Mouse (Mus musculus): ENCODE results near the gene Nr2f1.
"Not testable (repeated sequence)": the region's sequence is repeated elsewhere in the genome, so short reads cannot be mapped to it uniquely, and the experiment has no call there.

Nr2f1 gene

GRCm38 (mm10) chr13:78199642-78200160 lies at the start of gene Nr2f1:
Nr2f1 (minus strand) TSS chr13:78199757.
- DNase-seq (ENCODE audit: low spot score), result no peak

GRCm38 (mm10) chr13:78221680-78222079 lies 22.1 kb upstream of the Nr2f1 start:
- DNase-seq (ENCODE audit: low spot score), result no peak

- not testable (repeated sequence) for DNase-seq (ENCODE audit: low spot score)
Observed at GRCm38 (mm10) chr13:78220238-78220637, 20.7 kb upstream of the Nr2f1 start.

GRCm38 (mm10) chr13:78215223-78215622 lies 15.7 kb upstream of the Nr2f1 start:
- DNase-seq (ENCODE audit: low spot score), result no peak

GRCm38 (mm10) chr13:78213155-78213554 lies 13.6 kb upstream of the Nr2f1 start:
- DNase-seq (ENCODE audit: low spot score), result no peak

- no peak for DNase-seq (ENCODE audit: low spot score)
Observed at GRCm38 (mm10) chr13:78212111-78212510, 12.6 kb upstream of the Nr2f1 start.

GRCm38 (mm10) chr13:78211231-78212010 lies 11.9 kb upstream of the Nr2f1 start:
- DNase-seq (ENCODE audit: low spot score), result no peak

- no peak for DNase-seq (ENCODE audit: low spot score)
Observed at GRCm38 (mm10) chr13:78210748-78211089, 11.2 kb upstream of the Nr2f1 start.

- DNase-seq (ENCODE audit: low spot score), result no peak
Observed at GRCm38 (mm10) chr13:78210029-78210747, 10.6 kb upstream of the Nr2f1 start.

GRCm38 (mm10) chr13:78209611-78210028 lies 10.1 kb upstream of the Nr2f1 start:
- DNase-seq (ENCODE audit: low spot score), result no peak

GRCm38 (mm10) chr13:78208689-78209410 lies 9.3 kb upstream of the Nr2f1 start:
- no peak for DNase-seq (ENCODE audit: low spot score)

GRCm38 (mm10) chr13:78207796-78208645 lies 8.5 kb upstream of the Nr2f1 start:
- no peak for DNase-seq (ENCODE audit: low spot score)

GRCm38 (mm10) chr13:78206891-78207430 lies 7.4 kb upstream of the Nr2f1 start:
- no peak for DNase-seq (ENCODE audit: low spot score)

- DNase-seq (ENCODE audit: low spot score), result no peak
Observed at GRCm38 (mm10) chr13:78205426-78205825, 5.9 kb upstream of the Nr2f1 start.

GRCm38 (mm10) chr13:78203348-78204061 lies 3.9 kb upstream of the Nr2f1 start:
- no peak for DNase-seq (ENCODE audit: low spot score)

GRCm38 (mm10) chr13:78202574-78203347 lies 3.2 kb upstream of the Nr2f1 start:
- DNase-seq (ENCODE audit: low spot score), result no peak

GRCm38 (mm10) chr13:78201871-78202565 lies 2.5 kb upstream of the Nr2f1 start:
- no peak for DNase-seq (ENCODE audit: low spot score)

GRCm38 (mm10) chr13:78200991-78201870 lies 1.7 kb upstream of the Nr2f1 start:
- peak; percentile 73 for DNase-seq (ENCODE audit: low spot score)

Data from ovary, postnatal 14 days (tissue).